Mouse (Mus musculus) CH12.LX (cell line): ENCODE measurements around the gene Itprid2. TPM values are rescaled to one million over a fixed set of nuclear protein-coding genes. Genes with fewer than 3 reads are reported as not detected.

Source experiments
- DNase-seq: peaks from one replicate; pipeline ENCODE4 v3.0.0-alpha.2; 2013; ENCODE audit errors: extremely low read depth
- H3K27ac ChIP-seq: 2 replicates; pipeline ENCODE4 v1.5.1; 2012; ENCODE audit warnings: low read depth, mild to moderate bottlenecking, control low read depth, moderate library complexity; ENCODE audit not compliant: insufficient read depth
- H3K27me3 ChIP-seq: replicated peaks from 2 replicates; pipeline ENCODE3; 2012; ENCODE audit warnings: inconsistent platforms
- H3K36me3 ChIP-seq, 2 experiments: replicated peaks in 1 of 2; 2 replicates each; pipeline versions ENCODE3 to v1.6.1; 2012; ENCODE audit warnings: inconsistent platforms in 1 of 2, low read length in 1 of 2, mild to moderate bottlenecking in 1 of 2, mixed read lengths in 1 of 2, moderate library complexity in 1 of 2; ENCODE audit not compliant: control insufficient read depth in 1 of 2, insufficient read depth in 1 of 2
- H3K4me1 ChIP-seq, 2 experiments: 2 replicates each; pipeline ENCODE4 v1.6.1; 2012; ENCODE audit warnings: inconsistent platforms in 1 of 2, moderate library complexity in 1 of 2; ENCODE audit not compliant: insufficient read depth in 2 of 2, control insufficient read depth in 1 of 2
- H3K4me2 ChIP-seq: 2 replicates; pipeline ENCODE4 v1.6.1; 2012; ENCODE audit warnings: low read depth, mild to moderate bottlenecking, control low read depth; ENCODE audit not compliant: poor library complexity, insufficient read depth, severe bottlenecking
- H3K4me3 ChIP-seq, 3 experiments: fragments of 150-350 bp in 1 of 3; sonication (generic) in 1 of 3; replicated peaks in 1 of 3; 2 replicates each; pipeline versions ENCODE3 to v1.5.1; 2011 to 2012; ENCODE audit warnings: low read depth in 2 of 3, low read length in 2 of 3, mild to moderate bottlenecking in 2 of 3, moderate library complexity in 2 of 3, control low read depth in 1 of 3, improper control_type of control experiment in 1 of 3, inconsistent platforms in 1 of 3, mixed read lengths in 1 of 3; ENCODE audit not compliant: poor library complexity in 1 of 3
- H3K79me2 ChIP-seq: replicated peaks from 2 replicates; pipeline ENCODE4 v1.6.1; 2012; ENCODE audit warnings: mild to moderate bottlenecking, moderate library complexity; ENCODE audit not compliant: control insufficient read depth, poor library complexity, insufficient read depth, severe bottlenecking; ENCODE audit errors: extremely low read depth
- H3K9ac ChIP-seq: 2 replicates; pipeline ENCODE4 v1.6.1; 2012; ENCODE audit warnings: low read depth, mild to moderate bottlenecking, control low read depth, moderate library complexity; ENCODE audit not compliant: insufficient read depth
- H3K9me3 ChIP-seq: replicated peaks from 2 replicates; pipeline ENCODE3; 2012; ENCODE audit warnings: low read length, inconsistent platforms, mixed read lengths
- BHLHE40 ChIP-seq: IDR thresholded peaks from 2 replicates; pipeline ENCODE4 v1.6.1; 2011; ENCODE audit warnings: mild to moderate bottlenecking, low read depth, low read length, improper control_type of control experiment
- CHD1 ChIP-seq: IDR thresholded peaks from 2 replicates; pipeline ENCODE4 v1.6.1; 2012; ENCODE audit warnings: low read depth, low read length, improper control_type of control experiment, inconsistent platforms
- CHD2 ChIP-seq: IDR thresholded peaks from 2 replicates; pipeline ENCODE4 v1.6.1; 2011; ENCODE audit warnings: low read length, improper control_type of control experiment
- E2F4 ChIP-seq: IDR thresholded peaks from 2 replicates; pipeline ENCODE4 v1.6.1; 2011; ENCODE audit warnings: low read depth, low read length, improper control_type of control experiment; ENCODE audit not compliant: insufficient replicate concordance
- ELF1 ChIP-seq: IDR thresholded peaks from 2 replicates; pipeline ENCODE4 v1.6.1; 2014; ENCODE audit warnings: low read depth, mild to moderate bottlenecking, inconsistent platforms, low read length, improper control_type of control experiment
- EP300 ChIP-seq: IDR thresholded peaks from 2 replicates; pipeline ENCODE4 v1.6.1; 2011; ENCODE audit warnings: low read length, improper control_type of control experiment
- ETS1 ChIP-seq: conservative IDR thresholded peaks from 2 replicates; pipeline ENCODE4 v1.6.1; 2012; ENCODE audit warnings: low read depth, mild to moderate bottlenecking, inconsistent platforms, low read length, improper control_type of control experiment, moderate library complexity
- GABPA ChIP-seq: IDR thresholded peaks from 2 replicates; pipeline ENCODE4 v1.6.1; 2012; ENCODE audit warnings: low read depth, low read length, improper control_type of control experiment, inconsistent platforms; ENCODE audit not compliant: insufficient replicate concordance
- HCFC1 ChIP-seq: IDR thresholded peaks from 2 replicates; pipeline ENCODE4 v1.6.1; 2012; ENCODE audit warnings: low read depth, mild to moderate bottlenecking, inconsistent platforms, low read length, improper control_type of control experiment
- IRF4 ChIP-seq: IDR thresholded peaks from 2 replicates; pipeline ENCODE4 v1.6.1; 2014; ENCODE audit warnings: low read depth, mild to moderate bottlenecking, inconsistent platforms, low read length, improper control_type of control experiment
- JUN ChIP-seq: IDR thresholded peaks from 2 replicates; pipeline ENCODE4 v1.6.1; 2011; ENCODE audit warnings: low read depth, mild to moderate bottlenecking, low read length, improper control_type of control experiment, moderate library complexity; ENCODE audit not compliant: insufficient read depth
- JUND ChIP-seq: conservative IDR thresholded peaks from 2 replicates; pipeline ENCODE4 v1.6.1; 2011; ENCODE audit warnings: low read depth, low read length, improper control_type of control experiment
- KAT2A ChIP-seq: IDR thresholded peaks from 2 replicates; pipeline ENCODE4 v1.6.1; 2012; ENCODE audit warnings: low read length, improper control_type of control experiment, inconsistent platforms; ENCODE audit not compliant: insufficient replicate concordance
- MAFK ChIP-seq: IDR thresholded peaks from 2 replicates; pipeline ENCODE4 v1.6.1; 2011; ENCODE audit warnings: low read length, improper control_type of control experiment; ENCODE audit not compliant: insufficient replicate concordance
- MAX ChIP-seq: IDR thresholded peaks from 2 replicates; pipeline ENCODE4 v1.6.1; 2011; ENCODE audit warnings: low read length, improper control_type of control experiment
- MEF2A ChIP-seq: IDR thresholded peaks from 2 replicates; pipeline ENCODE4 v1.6.1; 2014; ENCODE audit warnings: low read depth, mild to moderate bottlenecking, inconsistent platforms, low read length, improper control_type of control experiment, borderline replicate concordance
- MXI1 ChIP-seq: IDR thresholded peaks from 2 replicates; pipeline ENCODE4 v1.6.1; 2011; ENCODE audit warnings: mild to moderate bottlenecking, low read depth, low read length, improper control_type of control experiment
- MYC ChIP-seq: IDR thresholded peaks from 2 replicates; pipeline ENCODE4 v1.6.1; 2011; ENCODE audit warnings: low read depth, mild to moderate bottlenecking, improper control_type of control experiment, low read length
- NRF1 ChIP-seq: IDR thresholded peaks from 2 replicates; pipeline ENCODE4 v1.6.1; 2014; ENCODE audit warnings: low read depth, mild to moderate bottlenecking, inconsistent platforms, low read length, improper control_type of control experiment, moderate library complexity
- PAX5 ChIP-seq: IDR thresholded peaks from 2 replicates; pipeline ENCODE4 v1.6.1; 2012; ENCODE audit warnings: low read length, inconsistent platforms, mixed read lengths
- POLR2A ChIP-seq: IDR thresholded peaks from 2 replicates; pipeline ENCODE4 v1.6.1; 2011; ENCODE audit warnings: low read depth, mild to moderate bottlenecking, improper control_type of control experiment, low read length
- POLR2AphosphoS2 ChIP-seq: IDR thresholded peaks from 2 replicates; pipeline ENCODE4 v1.6.1; 2011; ENCODE audit warnings: low read depth, low read length, improper control_type of control experiment
- RAD21 ChIP-seq: IDR thresholded peaks from 2 replicates; pipeline ENCODE4 v1.6.1; 2011; ENCODE audit warnings: low read depth, mild to moderate bottlenecking, low read length, improper control_type of control experiment, moderate library complexity
- SIN3A ChIP-seq: IDR thresholded peaks from 2 replicates; pipeline ENCODE4 v1.6.1; 2012; ENCODE audit warnings: low read length, improper control_type of control experiment, inconsistent platforms
- TBP ChIP-seq: conservative IDR thresholded peaks from 2 replicates; pipeline ENCODE4 v1.6.1; 2011; ENCODE audit warnings: low read depth, low read length, improper control_type of control experiment
- UBTF ChIP-seq: IDR thresholded peaks from 2 replicates; pipeline ENCODE4 v1.6.1; 2012; ENCODE audit warnings: low read depth, mild to moderate bottlenecking, inconsistent platforms, low read length, improper control_type of control experiment, moderate library complexity
- USF2 ChIP-seq: conservative IDR thresholded peaks from 2 replicates; pipeline ENCODE4 v1.6.1; 2011; ENCODE audit warnings: low read depth, low read length, improper control_type of control experiment
- ZC3H11A ChIP-seq: IDR thresholded peaks from 2 replicates; pipeline ENCODE4 v1.6.1; 2012; ENCODE audit warnings: low read depth, mild to moderate bottlenecking, inconsistent platforms, low read length, improper control_type of control experiment
- ZKSCAN1 ChIP-seq: IDR thresholded peaks from 2 replicates; pipeline ENCODE4 v1.6.1; 2012; ENCODE audit warnings: low read depth, inconsistent platforms, low read length, improper control_type of control experiment, borderline replicate concordance
- dilution Hi-C: fragments of 300-500 bp; cut with MboI; formaldehyde crosslinking; loops from 2 replicates; pipeline ENCODE4 v1.14.3; 2020; ENCODE audit warnings: low sequenced_read_pairs; ENCODE audit not compliant: extremely low pct_unique_long_range_greater_than_20kb, extremely low pct_ligation_motif_present
- in situ Hi-C: fragments of 300-500 bp; cut with MboI; formaldehyde crosslinking; loops from 3 replicates; pipeline ENCODE4 v1.14.3; 2019; ENCODE audit warnings: low sequenced_read_pairs, low pct_ligation_motif_present, low pct_unique_long_range_greater_than_20kb, mixed read lengths
- polyA plus RNA-seq: library from polyadenylated mRNA; unstranded; fragments of >175 nt; gene quantifications from 2 replicates; pipeline ENCODE4 v1.2.1, GENCODE M21; 2012; ENCODE audit warnings: low read depth; ENCODE audit not compliant: insufficient read length
- total RNA-seq, 2 experiments: library from RNA; depleted of rRNA; stranded (reverse); fragments of 300-350 nt in 1 of 2; fragments of >200 nt in 1 of 2; gene quantifications; 2 replicates each; pipeline ENCODE4 v1.2.3; 2012 to 2014

Itprid2 gene
- total and polyA plus RNA-seq, 3 experiments = 4.3 to 17.7 (median 8.2) TPM

DNA sequence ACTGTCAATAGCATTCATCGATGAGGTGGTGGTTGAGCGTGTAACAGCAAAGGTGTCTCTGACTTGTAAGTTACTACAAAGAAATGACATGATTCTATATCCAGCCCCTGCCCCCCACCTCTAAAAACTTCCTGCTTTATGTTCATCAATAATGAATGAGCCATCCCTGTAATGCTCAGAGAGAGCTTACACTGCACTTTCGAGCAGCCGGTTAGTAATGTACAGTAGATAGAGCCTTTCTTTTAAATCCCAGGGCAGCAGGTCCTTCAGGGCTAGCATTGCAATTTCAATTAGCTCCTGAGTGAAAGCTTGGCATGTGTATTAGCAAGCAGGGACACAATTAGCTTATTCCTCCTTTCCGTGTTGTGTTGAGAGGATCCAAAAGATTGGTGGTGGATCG lies 72.4 kb downstream of the Itprid2 start, which contains the start of gene Ppp1r1c:
Ppp1r1c (plus strand) TSS at position 206 of the 400 bp plus-strand sequence.
- Histone ChIP-seq H3K4me3 (no peak within 1 kb of the TSS), H3K9me3 (no peaks in the 10 kb centered on the region), H3K27me3 (no peaks in the 10 kb centered on the region), H3K4me1 (peaks cover 7 to 8% of the 10 kb centered on the region in 2 experiments; a peak in 3 of 4 replicates), H3K79me2 (no peaks in the 10 kb centered on the region), H3K9ac (no peak within 1 kb of the TSS), H3K4me2 (peak within 1 kb of the TSS; percentile 61), H3K27ac (no peak within 1 kb of the TSS), H3K36me3 (no peaks in the 10 kb centered on the region)
- no peak for TF ChIP-seq ETS1
- no peak for TF ChIP-seq JUN
- TF ChIP-seq HCFC1 = no peak
- no peak for TF ChIP-seq CHD1
- TF ChIP-seq SIN3A = no peak
- no peak for TF ChIP-seq TBP
- in situ Hi-C loops (no loop called here), dilution Hi-C loops (no loop called here)
- no peak for DNase-seq

DNA sequence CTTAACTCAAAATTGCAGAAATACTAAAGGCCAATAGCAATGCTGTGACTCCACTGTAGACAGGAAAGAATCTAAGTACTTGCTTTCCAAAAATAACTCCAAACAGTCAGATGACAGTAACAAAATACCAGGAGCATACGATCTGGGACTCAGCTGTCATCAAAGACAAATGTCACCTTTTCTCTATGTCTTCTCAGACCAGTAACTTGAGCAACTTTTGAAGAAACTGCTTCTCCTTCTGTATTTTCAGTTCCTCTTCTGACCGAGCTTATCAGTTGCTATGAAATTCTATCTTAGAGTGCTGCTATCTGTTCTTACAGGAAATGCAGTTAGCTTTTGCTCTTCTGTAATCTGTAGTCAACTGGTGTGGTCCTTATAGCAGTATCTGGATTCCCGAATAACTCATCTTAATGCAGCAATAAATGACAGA lies 78.5 kb downstream of the Itprid2 start:
- H3K36me3 ChIP-seq = no peaks in the 10 kb centered on the region
- DNase-seq = peak; percentile 83
- H3K4me2 ChIP-seq = peak overlapping the region; percentile 84
- peak overlapping the region; percentile 69 for H3K9ac ChIP-seq
- TF ChIP-seq KAT2A = no peak
- 0 out of 2 replicates have a peak, but pooled peaks have one; percentile 27 for TF ChIP-seq USF2
- 0 out of 2 replicates have a peak, but pooled peaks have one; percentile 28 for TF ChIP-seq TBP
- peak; percentile 98 for TF ChIP-seq EP300
- peak; percentile 58; the same call in 1 of the 2 replicates for TF ChIP-seq MAFK
- no peak for TF ChIP-seq UBTF
- peak; percentile 53; the same call in 1 of the 2 replicates for TF ChIP-seq MYC
- TF ChIP-seq ZKSCAN1 = no peak
- no peak for TF ChIP-seq POLR2AphosphoS2
- TF ChIP-seq BHLHE40 = peak; percentile 70
- 0 out of 2 replicates have a peak, but pooled peaks have one; percentile 5 for TF ChIP-seq MXI1
- TF ChIP-seq HCFC1 = peak; percentile 17; the same call in 1 of the 2 replicates
- TF ChIP-seq MAX = peak; percentile 14; the same call in 1 of the 2 replicates
- TF ChIP-seq JUND = peak; percentile 76
- peak; percentile 84 for TF ChIP-seq ETS1
- TF ChIP-seq SIN3A = peak; percentile 92
- peak; percentile 97 for TF ChIP-seq MEF2A
- no peak for TF ChIP-seq PAX5
- TF ChIP-seq NRF1 = no peak
- no peak for TF ChIP-seq GABPA
- TF ChIP-seq JUN = peak; percentile 37
- no peak for TF ChIP-seq E2F4
- TF ChIP-seq RAD21 = peak; percentile 22
- TF ChIP-seq ELF1 = 0 out of 2 replicates have a peak, but pooled peaks have one; percentile 44
- TF ChIP-seq CHD1 = no peak
- TF ChIP-seq ZC3H11A = no peak
- TF ChIP-seq CHD2 = peak; percentile 46; the same call in 1 of the 2 replicates
- TF ChIP-seq IRF4 = peak; percentile 98
- no peak for TF ChIP-seq POLR2A
- in situ Hi-C loops = no loop called here
- H3K79me2 ChIP-seq = no peaks in the 10 kb centered on the region
- H3K27me3 ChIP-seq = no peaks in the 10 kb centered on the region
- no peak overlapping the region for H3K4me3 ChIP-seq
- H3K4me1 ChIP-seq = peaks cover 3 to 20% of the 10 kb centered on the region in 2 experiments; a peak in 2 of 4 replicates
- no peaks in the 10 kb centered on the region for H3K9me3 ChIP-seq
- dilution Hi-C loops = no loop called here
- peak overlapping the region; percentile 60 for H3K27ac ChIP-seq
